Mouse (Mus musculus): ENCODE data around the gene AY074887.

AY074887 gene

GRCm38 (mm10) chr9:54915576-54915975 is 35.2 kb downstream of the AY074887 start:
- peak; percentile 69 for DNase-seq

GRCm38 (mm10) chr9:54909446-54909845 is 41.4 kb downstream of the AY074887 start:
- DNase-seq, result no peak
